ENCODE assay signal across 21 mouse cellular contexts in genomic region chr14:81013208-81013607, GRCm38 (mm10).
DNase-seq lines count a peak whose midpoint lies in the region; ATAC-seq and TF ChIP-seq lines count a peak whose summit lies in the region.
"Had no signal": no experiment of that assay in that cellular context is flagged by ENCODE, and none has a peak within 500 bp of the region (broad histone marks: within the 10 kb centered on the region; RNA-seq: fewer than 3 reads in every experiment).

No protein-coding gene starts in this region.

- no peaks in the 10 kb centered on the region for H3K27me3 ChIP-seq in hindbrain, postnatal 0 days (ENCODE audit: insufficient read depth, low read length)
- H3K27me3 ChIP-seq in hindbrain, embryonic 13.5 days = no peaks in the 10 kb centered on the region
- no peaks in the 10 kb centered on the region for H3K27me3 ChIP-seq in limb, embryonic 12.5 days
- H3K27me3 ChIP-seq: forebrain, embryonic 13.5 days; hindbrain, embryonic 12.5 days had no signal

- ATAC-seq in hindbrain, postnatal 0 days = no peak
- ATAC-seq in hindbrain, embryonic 13.5 days (ENCODE audit: low FRiP score) = no peak
- 0 out of 2 replicates have a peak, but pooled peaks have one; percentile 75 for ATAC-seq in limb, embryonic 12.5 days (ENCODE audit: insufficient number of reproducible peaks, insufficient read depth, low FRiP score, low TSS enrichment, low read depth)
- ATAC-seq: CD4-positive, CD25-positive, alpha-beta regulatory T cell, adult 4 months; forebrain, embryonic 13.5 days; hindbrain, embryonic 16.5 days; inflammation-experienced regulatory T-cells, adult 6 months had no signal

- DNase-seq in hindbrain, postnatal 0 days (ENCODE audit: low spot score) = peak; percentile 6
- peak; percentile 13 for DNase-seq in forelimb bud, embryonic 11.5 days (ENCODE audit: low read depth, low spot score)
- no peak for DNase-seq in retina, embryonic 14.5 days (ENCODE audit: low spot score)
- no peak for DNase-seq in left cerebral cortex, postnatal 36 days (ENCODE audit: low spot score in 2 of 2)
- DNase-seq: adrenal gland, adult 2 months; adrenal gland, postnatal 14 days; cerebellum, adult 11 months; cerebellum, adult 2 months; cerebellum, adult 9-11 months; cerebellum, postnatal 25 days; gastrocnemius, postnatal 14 days; heart, adult 11 months had no signal

- H3K9ac ChIP-seq in hindbrain, postnatal 0 days (replicated peaks; ENCODE audit: low read length) = no peak overlapping the region
- H3K9ac ChIP-seq in hindbrain, embryonic 13.5 days = no peak overlapping the region
- no peak overlapping the region for H3K9ac ChIP-seq in limb, embryonic 12.5 days (replicated peaks)
- H3K9ac ChIP-seq: forebrain, embryonic 13.5 days; hindbrain, embryonic 12.5 days had no signal

- no peaks in the 10 kb centered on the region for H3K9me3 ChIP-seq in hindbrain, postnatal 0 days (ENCODE audit: low read length)
- H3K9me3 ChIP-seq in hindbrain, embryonic 13.5 days = no peaks in the 10 kb centered on the region
- no peaks in the 10 kb centered on the region for H3K9me3 ChIP-seq in limb, embryonic 12.5 days
- H3K9me3 ChIP-seq: forebrain, embryonic 10.5 days; forebrain, embryonic 13.5 days; hindbrain, embryonic 12.5 days had no signal

- no peak overlapping the region for H3K27ac ChIP-seq in hindbrain, postnatal 0 days
- H3K27ac ChIP-seq in hindbrain, embryonic 13.5 days = no peak overlapping the region
- no peak overlapping the region for H3K27ac ChIP-seq in limb, embryonic 12.5 days
- H3K27ac ChIP-seq: forebrain, embryonic 10.5 days; forebrain, embryonic 13.5 days; hindbrain, embryonic 12.5 days had no signal

- H3K36me3 ChIP-seq in hindbrain, postnatal 0 days (ENCODE audit: insufficient read depth, low read length) = no peaks in the 10 kb centered on the region
- H3K36me3 ChIP-seq in hindbrain, embryonic 13.5 days = no peaks in the 10 kb centered on the region
- H3K36me3 ChIP-seq in limb, embryonic 12.5 days = no peaks in the 10 kb centered on the region
- H3K36me3 ChIP-seq: forebrain, embryonic 10.5 days; hindbrain, embryonic 12.5 days had no signal

- intact Hi-C loops in left cerebral cortex, postnatal 36 days (cut with DNase I) = no loop called here

- 66% methylated on average over 5 of the region's 5 CpGs for WGBS in hindbrain, postnatal 0 days
- 71% methylated on average over 5 of the region's 5 CpGs for WGBS in hindbrain, embryonic 13.5 days
- 31% methylated on average over 5 of the region's 5 CpGs for WGBS in limb, embryonic 12.5 days

- TF ChIP-seq CTCF in hindbrain, postnatal 0 days (IDR thresholded peaks at IDR 0.05; ENCODE audit: low read depth) = no peak

- H3K4me2 ChIP-seq in hindbrain, postnatal 0 days (ENCODE audit: low read depth, low read length) = no peak overlapping the region
- H3K4me2 ChIP-seq in hindbrain, embryonic 13.5 days = no peak overlapping the region
- no peak overlapping the region for H3K4me2 ChIP-seq in limb, embryonic 12.5 days
- H3K4me2 ChIP-seq: forebrain, embryonic 13.5 days; heart, embryonic 11.5 days; hindbrain, embryonic 12.5 days had no signal

- no peak overlapping the region for H3K4me3 ChIP-seq in hindbrain, postnatal 0 days (ENCODE audit: low read length)
- no peak overlapping the region for H3K4me3 ChIP-seq in hindbrain, embryonic 13.5 days
- no peak overlapping the region for H3K4me3 ChIP-seq in limb, embryonic 12.5 days (replicated peaks)
- H3K4me3 ChIP-seq: forebrain, embryonic 10.5 days; forebrain, embryonic 13.5 days; hindbrain, embryonic 12.5 days had no signal

- no peaks in the 10 kb centered on the region for H3K4me1 ChIP-seq in hindbrain, postnatal 0 days (ENCODE audit: insufficient read depth, low read length)
- H3K4me1 ChIP-seq in hindbrain, embryonic 13.5 days (replicated peaks) = no peaks in the 10 kb centered on the region
- no peaks in the 10 kb centered on the region for H3K4me1 ChIP-seq in limb, embryonic 12.5 days (replicated peaks)
- H3K4me1 ChIP-seq: forebrain, embryonic 10.5 days; forebrain, embryonic 13.5 days; hindbrain, embryonic 12.5 days had no signal

Comparison
In these comparisons a context has a peak if more than half of its experiments do, and no peak if none do; other contexts are left out.
1. DNase-seq: peak in hindbrain, postnatal 0 days (single experiment) and forelimb bud, embryonic 11.5 days (single experiment); none in retina, embryonic 14.5 days (single experiment) and left cerebral cortex, postnatal 36 days (0 of 2).